7 mouse cellular contexts compared by ENCODE assay signal in the genomic region with DNA sequence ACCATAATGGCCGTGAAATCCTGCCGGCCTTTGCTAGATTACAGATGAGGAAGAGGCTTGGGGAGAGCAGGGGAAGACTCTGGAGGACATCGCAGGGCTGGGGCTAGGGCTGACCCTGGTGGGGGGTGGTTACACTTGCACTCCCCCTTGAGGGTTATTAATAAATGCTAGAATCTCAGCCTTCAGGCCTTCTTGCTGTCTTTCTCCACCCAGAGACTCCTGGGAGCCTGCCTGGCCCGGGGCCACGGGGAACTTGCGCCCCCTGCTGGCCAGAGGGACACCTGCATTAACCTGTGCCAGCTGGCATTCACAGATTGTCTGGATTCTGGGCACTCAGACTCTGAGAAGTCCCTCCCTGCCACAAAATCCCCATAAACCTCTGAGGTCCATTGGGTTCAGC. TPM values are rescaled to one million over a fixed set of nuclear protein-coding genes. Genes with fewer than 3 reads are reported as not detected.
DNase-seq lines count a peak whose midpoint lies in the region; ATAC-seq and TF ChIP-seq lines count a peak whose summit lies in the region.

No protein-coding gene starts in this region.

- peak; percentile 91 for TF ChIP-seq CTCF in brain, embryonic 14.5 days (IDR thresholded peaks at IDR 0.05; ENCODE audit: borderline replicate concordance, extremely low read depth, insufficient read depth, insufficient read length)

- 36% methylated on average over 6 of the region's 6 CpGs for WGBS in forebrain, embryonic 11.5 days
- 36% methylated on average over 6 of the region's 6 CpGs for WGBS in hindbrain, embryonic 11.5 days

- no peak overlapping the region for H3K27ac ChIP-seq in forebrain, embryonic 11.5 days (ENCODE audit: low read depth, low read length)
- no peak overlapping the region for H3K27ac ChIP-seq in hindbrain, embryonic 11.5 days (ENCODE audit: low read depth, low read length)

- no peak for TF ChIP-seq POLR2A in brain, embryonic 14.5 days (IDR thresholded peaks at IDR 0.05; ENCODE audit: borderline replicate concordance, extremely low read depth, insufficient read depth, insufficient read length, poor library complexity, severe bottlenecking)

- H3K4me2 ChIP-seq in forebrain, embryonic 11.5 days (ENCODE audit: low read depth, low read length, severe bottlenecking): no peak overlapping the region
- no peak overlapping the region for H3K4me2 ChIP-seq in hindbrain, embryonic 11.5 days (replicated peaks; ENCODE audit: low read depth, low read length)

- DNase-seq in Muller cell, postnatal 12 days (ENCODE audit: inconsistent ontology term): peak; percentile 43
- peak; percentile 84 for DNase-seq in brain, embryonic 14.5 days (ENCODE audit: low read depth)
- DNase-seq in forebrain, embryonic 11.5 days (ENCODE audit: low spot score): peak; percentile 84
- DNase-seq in hindbrain, embryonic 11.5 days (ENCODE audit: low spot score): peak; percentile 81
- DNase-seq in layer of hippocampus, adult 9-11 months: peak; percentile 34
- DNase-seq in right cerebral cortex, postnatal 4 days: peak; percentile 54

- H3K4me1 ChIP-seq in forebrain, embryonic 11.5 days (replicated peaks; ENCODE audit: control insufficient read depth, insufficient read depth, low read length): no peaks in the 10 kb centered on the region
- H3K4me1 ChIP-seq in hindbrain, embryonic 11.5 days (replicated peaks; ENCODE audit: control insufficient read depth, insufficient read depth, low read length): no peaks in the 10 kb centered on the region

- ATAC-seq in forebrain, embryonic 11.5 days (replicated peaks; ENCODE audit: low FRiP score): peak; percentile 68; the same call in 1 of the 2 replicates
- ATAC-seq in hindbrain, embryonic 11.5 days (ENCODE audit: low FRiP score): peak; percentile 58
- ATAC-seq in megakaryocyte progenitor cell, adult 5-6 weeks (replicated peaks; ENCODE audit: poor library complexity): peak; percentile 92

- no peak overlapping the region for H3K9ac ChIP-seq in forebrain, embryonic 11.5 days (ENCODE audit: low read length)
- H3K9ac ChIP-seq in hindbrain, embryonic 11.5 days (ENCODE audit: low read depth, low read length): no peak overlapping the region

- H3K36me3 ChIP-seq in forebrain, embryonic 11.5 days (ENCODE audit: control insufficient read depth, insufficient read depth, low read length): no peaks in the 10 kb centered on the region
- no peaks in the 10 kb centered on the region for H3K36me3 ChIP-seq in hindbrain, embryonic 11.5 days (ENCODE audit: control insufficient read depth, insufficient read depth, low read length)

- no peaks in the 10 kb centered on the region for H3K27me3 ChIP-seq in forebrain, embryonic 11.5 days (ENCODE audit: control insufficient read depth, insufficient read depth, low read length)
- H3K27me3 ChIP-seq in hindbrain, embryonic 11.5 days (ENCODE audit: control insufficient read depth, insufficient read depth, low read length): no peaks in the 10 kb centered on the region

- no peaks in the 10 kb centered on the region for H3K9me3 ChIP-seq in forebrain, embryonic 11.5 days (ENCODE audit: control insufficient read depth, low read length)
- H3K9me3 ChIP-seq in hindbrain, embryonic 11.5 days (ENCODE audit: control insufficient read depth, low read length): no peaks in the 10 kb centered on the region

- no peak overlapping the region for H3K4me3 ChIP-seq in forebrain, embryonic 11.5 days (ENCODE audit: low read depth, low read length)
- no peak overlapping the region for H3K4me3 ChIP-seq in hindbrain, embryonic 11.5 days (ENCODE audit: low read depth, low read length)

RNA-seq across cellular contexts. Expression of a gene that starts 18.1 kb away (rescaled TPM):
- polyA plus RNA-seq in brain, embryonic 14.5 days (2012; rRNA removed): 8.4 and 9.5 TPM in 2 replicates
- polyA plus RNA-seq in forebrain, embryonic 11.5 days (2014; fragmentation: Nextera tagmentation; extraction: Ambion mirVana): 9.5 and 10.6 TPM in 2 replicates
- polyA plus RNA-seq in hindbrain, embryonic 11.5 days (2014; fragmentation: Nextera tagmentation; extraction: Ambion mirVana): 8.7 and 9.2 TPM in 2 replicates
- 3.8 and 4.0 TPM in 2 replicates for total RNA-seq in megakaryocyte progenitor cell, adult 5-6 weeks (2015)
- total RNA-seq in megakaryocyte progenitor cell, adult 5-6 weeks (2017): 2.0 and 4.7 TPM in 2 replicates

RNA-seq across cellular contexts. Expression of a gene that starts 57.5 kb away (rescaled TPM):
- 13.2 and 13.3 TPM in 2 replicates for polyA plus RNA-seq in brain, embryonic 14.5 days (2012; rRNA removed)
- polyA plus RNA-seq in forebrain, embryonic 11.5 days (2014; fragmentation: Nextera tagmentation; extraction: Ambion mirVana): 12.1 and 19.4 TPM in 2 replicates
- 16.4 and 18.9 TPM in 2 replicates for polyA plus RNA-seq in hindbrain, embryonic 11.5 days (2014; fragmentation: Nextera tagmentation; extraction: Ambion mirVana)
- total RNA-seq in megakaryocyte progenitor cell, adult 5-6 weeks (2015): 18.8 and 21.3 TPM in 2 replicates
- total RNA-seq in megakaryocyte progenitor cell, adult 5-6 weeks (2017): 8.1 and 9.5 TPM in 2 replicates

Comparison
In these comparisons a context has a peak if more than half of its experiments do, and no peak if none do; other contexts are left out.
1. DNase-seq: peak in every context shown above with its lines; median percentile 84 in brain, embryonic 14.5 days; 84 in forebrain, embryonic 11.5 days; 81 in hindbrain, embryonic 11.5 days; 54 in right cerebral cortex, postnatal 4 days; 43 in Muller cell, postnatal 12 days; 34 in layer of hippocampus, adult 9-11 months.